Mouse (Mus musculus) NIH3T3 (cell line): ENCODE data around the gene Rassf5.
A peak's percentile ranks its signal among the peaks of the same experiment; 100 is the strongest.
"Not testable (repeated sequence)": the region's sequence is repeated elsewhere in the genome, so short reads cannot be mapped to it uniquely, and the experiment has no call there.

ENCODE experiments used
- DNase-seq: peaks from one replicate; pipeline ENCODE4 v3.0.0-alpha.2; 2012; ENCODE audit warnings: low read depth

Gene Rassf5

DNA sequence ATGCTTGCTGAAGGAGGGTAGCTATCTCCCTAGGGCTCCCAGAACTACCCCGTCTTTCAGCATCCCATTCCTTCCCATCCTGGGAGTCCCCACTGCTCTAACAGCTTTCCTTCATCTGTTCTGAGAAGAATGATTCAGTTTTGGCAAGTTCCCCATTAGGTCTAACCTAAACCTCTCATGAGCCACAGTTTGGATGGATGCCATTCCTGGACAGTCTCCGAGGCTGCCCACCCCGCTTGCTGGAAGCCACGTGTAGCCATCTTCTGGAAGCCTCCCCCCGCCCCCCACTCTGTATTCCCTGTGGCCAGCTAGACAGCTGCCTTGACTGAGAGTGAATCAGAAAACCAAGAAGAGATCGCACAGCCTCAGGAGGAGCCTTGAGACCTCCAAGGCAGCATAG is 12.2 kb upstream of the Rassf5 start:
- peak; percentile 86 for DNase-seq

DNA sequence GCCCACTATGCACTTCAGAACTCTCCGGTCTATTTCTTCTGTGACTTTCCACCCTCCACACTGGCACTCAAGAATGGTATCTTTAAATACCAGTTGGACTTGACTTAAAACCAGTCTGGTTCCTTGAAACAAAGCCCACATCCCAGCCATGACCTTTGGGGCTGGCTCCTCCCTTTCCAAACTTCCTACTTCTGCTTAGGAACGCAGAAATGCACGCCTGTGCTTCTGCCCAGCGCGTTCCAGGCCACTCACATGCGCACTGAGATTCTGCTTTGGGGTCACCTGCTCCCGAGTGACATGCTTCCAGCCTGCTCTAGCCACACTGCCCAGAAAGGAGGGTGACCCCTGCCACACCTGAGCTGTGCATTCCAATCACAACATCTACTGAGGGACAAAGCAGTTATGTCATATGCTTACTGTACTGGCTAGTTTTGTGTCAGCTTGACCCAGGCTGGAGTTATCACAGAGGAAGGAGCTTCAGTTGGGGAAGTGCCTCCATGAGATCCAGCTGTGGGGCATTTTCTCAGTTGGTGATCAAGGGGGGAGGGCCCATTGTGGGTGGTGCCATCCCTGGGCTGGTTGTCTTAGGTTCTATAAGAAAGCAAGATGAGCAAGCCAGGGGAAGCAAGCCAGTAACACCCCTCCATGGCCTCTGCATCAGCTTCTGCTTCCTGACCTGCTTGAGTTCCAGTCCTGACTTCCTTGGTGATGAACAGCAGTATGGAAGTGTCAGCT is 7.6 kb upstream of the Rassf5 start:
- DNase-seq: not testable (repeated sequence)

DNA sequence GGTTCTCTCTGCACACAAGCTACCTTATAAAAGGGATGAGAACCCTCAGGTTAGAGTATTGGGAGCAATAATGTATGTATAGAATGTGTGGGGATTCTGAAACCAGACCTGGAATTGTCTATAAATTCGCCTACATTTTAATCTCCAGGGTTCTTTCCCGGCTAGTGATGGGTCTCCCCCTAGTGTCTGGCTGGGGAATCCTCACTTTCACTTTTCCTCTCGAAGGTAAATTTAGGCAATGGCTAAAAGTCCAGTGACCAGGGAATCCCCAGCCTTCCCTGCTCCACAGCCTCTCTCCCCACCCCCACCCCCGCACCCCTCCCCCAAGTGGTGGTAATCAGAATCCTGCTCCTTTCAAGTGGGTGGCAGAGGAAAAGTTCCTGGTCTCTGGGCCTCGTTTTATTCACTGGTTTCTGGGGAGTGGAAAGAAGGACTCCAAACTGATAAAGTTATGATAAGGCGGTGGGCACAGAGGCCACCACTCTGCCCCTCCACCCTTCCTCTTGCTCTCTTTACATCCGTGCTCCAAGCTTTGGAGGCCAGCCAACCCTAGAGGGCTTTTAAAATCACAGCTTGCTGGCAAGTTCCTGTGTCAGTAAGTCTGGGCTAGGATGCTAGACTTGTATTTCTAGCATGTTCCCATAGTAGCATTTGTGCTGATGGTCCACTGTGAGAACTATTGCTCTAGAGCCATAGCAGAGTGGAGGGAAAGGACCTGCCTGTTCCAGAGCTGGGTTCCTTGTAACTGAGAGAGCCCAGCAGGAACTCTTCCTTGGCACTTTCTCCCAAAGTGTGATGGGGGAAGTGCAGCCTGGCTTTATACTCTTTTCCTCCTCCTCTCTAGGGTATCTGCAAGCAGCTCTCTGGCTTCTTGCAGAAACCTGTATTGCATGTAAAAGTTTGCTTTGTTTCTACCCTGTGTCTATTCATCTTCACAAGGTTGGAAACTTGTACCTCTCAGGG is 1.7 kb upstream of the Rassf5 start:
- peak; percentile 85 for DNase-seq

DNA sequence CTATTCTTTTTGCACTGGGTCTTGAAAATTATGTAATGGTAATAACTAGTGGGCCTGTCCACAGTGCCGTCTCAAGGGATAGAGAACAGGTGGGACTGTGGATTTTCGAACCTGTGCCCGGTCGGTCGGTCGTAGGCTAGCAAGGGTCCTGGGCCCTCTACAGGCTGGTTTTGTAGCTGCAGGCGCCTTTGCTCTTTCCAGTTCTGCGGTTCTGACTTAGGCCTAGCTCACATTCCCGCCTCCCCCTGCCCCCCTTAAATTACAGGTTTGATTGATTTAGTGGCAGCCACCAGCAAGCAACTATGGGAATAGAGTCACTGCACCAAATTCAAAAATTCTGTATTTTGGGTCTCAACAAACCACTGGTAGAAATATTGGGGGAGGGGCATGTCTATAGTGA is 868 bp upstream of the Rassf5 start:
- DNase-seq: peak; percentile 80

DNA sequence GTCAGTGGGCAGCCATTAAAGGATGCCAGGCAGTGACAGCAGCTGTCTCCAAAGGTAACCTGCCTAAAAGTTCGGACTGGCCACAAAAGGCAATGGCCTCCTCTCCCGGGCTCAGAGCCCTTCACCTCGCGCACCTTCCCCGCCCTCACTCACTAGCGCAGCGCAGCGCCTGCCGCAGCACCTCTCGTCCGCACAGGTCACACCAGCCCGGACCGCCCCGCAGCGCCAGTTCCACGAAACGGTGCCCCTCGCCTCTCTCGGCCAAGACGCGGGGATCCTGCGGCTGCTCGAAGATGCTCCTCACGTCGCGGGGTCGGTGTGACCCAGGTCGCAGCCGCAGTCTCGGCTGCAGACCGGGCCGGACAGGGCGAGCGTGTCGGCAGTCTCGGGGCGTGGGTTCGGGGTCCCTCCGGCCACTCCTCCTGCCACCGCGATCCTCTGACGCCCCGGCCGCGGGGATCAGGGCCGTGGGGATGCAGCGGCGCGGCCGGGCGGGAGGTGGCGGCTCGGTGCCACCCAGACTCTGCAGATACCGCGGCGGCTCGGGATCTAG is 446 bp downstream of the Rassf5 start:
- DNase-seq: no peak

DNA sequence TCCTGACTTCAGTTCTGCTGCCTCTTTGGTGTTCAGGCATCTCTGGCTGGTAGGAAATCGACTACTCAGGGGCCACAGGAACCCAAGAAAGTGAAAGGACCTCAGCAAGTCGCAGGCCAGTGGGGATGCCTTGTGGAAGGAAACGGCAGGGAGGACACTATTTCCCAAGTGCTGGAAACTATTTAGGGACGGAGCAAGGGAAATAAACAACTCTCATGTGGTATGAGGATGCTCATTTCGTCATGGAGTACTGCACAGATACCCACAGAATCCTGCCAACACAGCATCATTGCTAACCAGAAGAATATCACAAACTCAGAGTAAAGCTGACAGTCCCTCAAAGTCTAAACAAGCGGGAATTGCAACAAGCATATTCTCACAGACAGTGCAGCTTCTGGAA is 2.1 kb downstream of the Rassf5 start:
- no peak for DNase-seq

DNA sequence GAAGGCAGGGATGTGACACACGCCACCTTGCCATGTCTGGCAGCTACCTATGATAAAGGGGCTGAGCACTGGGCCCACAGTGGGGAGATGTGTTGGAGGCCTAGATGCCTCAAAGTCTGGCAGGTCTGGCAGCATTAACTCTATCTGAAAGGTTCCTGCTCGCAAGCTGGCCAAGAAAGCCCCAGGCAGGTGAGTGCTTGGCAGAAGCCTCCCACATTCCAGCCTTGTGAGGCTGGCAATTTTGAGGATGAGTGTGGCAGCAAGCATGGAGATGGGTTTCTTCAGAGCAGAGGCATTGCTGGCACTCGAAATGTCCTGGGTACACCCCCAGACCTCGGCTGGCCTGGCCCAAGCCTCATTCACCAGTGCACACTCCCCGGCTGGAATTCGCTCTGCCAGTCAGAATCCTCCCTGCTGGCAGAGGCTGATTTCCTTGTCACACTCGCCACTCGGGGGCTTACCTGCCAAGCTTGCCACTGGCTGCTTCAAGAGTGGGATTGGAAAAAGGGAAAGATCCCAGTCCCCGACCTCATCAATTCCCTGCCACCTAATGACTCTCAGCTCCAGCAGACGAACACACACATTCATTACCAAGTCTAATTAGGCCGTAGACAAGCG is 5.4 kb downstream of the Rassf5 start:
- no peak for DNase-seq

DNA sequence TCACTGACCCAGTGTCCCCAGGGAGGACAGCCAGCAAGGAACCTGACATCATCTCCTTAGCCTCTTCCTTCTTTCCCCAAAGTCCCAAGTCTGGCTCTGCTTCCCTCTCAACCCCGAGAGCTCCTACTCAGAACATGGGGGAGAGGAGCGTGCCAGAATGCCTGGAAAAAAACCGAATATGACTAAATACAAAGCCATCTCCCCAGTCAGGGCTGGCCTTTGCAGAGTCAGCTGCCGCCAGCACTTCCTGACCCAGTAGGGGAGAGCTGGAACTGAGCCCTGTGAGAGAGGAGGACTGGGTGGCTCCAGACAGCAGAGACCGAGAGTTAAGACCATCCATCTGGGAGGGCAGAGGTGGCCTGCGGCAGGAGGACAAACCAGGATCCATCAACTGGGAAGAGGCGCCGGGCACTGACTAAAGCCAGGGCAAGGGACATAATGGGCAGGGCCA is 6.1 kb downstream of the Rassf5 start:
- peak; percentile 94 for DNase-seq

DNA sequence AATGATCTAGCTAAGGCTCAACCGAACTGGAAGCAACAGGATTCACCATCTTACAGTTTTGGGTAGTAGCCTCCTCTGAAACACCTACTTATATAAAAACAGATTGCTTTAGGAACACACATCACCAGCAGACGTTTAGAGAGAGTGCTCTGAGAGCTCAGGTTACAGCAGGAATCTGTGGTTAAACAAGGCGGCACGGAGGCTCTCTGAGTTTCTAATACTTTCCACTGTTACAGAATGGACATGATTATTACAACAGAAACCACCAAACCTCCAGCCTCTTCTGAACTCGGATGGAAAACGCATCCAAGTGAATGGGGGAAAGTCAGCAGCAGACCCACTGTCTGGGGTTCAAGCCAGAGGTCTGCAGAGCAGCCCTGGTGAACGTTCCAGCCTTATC is 9.0 kb downstream of the Rassf5 start:
- DNase-seq: peak; percentile 66

DNA sequence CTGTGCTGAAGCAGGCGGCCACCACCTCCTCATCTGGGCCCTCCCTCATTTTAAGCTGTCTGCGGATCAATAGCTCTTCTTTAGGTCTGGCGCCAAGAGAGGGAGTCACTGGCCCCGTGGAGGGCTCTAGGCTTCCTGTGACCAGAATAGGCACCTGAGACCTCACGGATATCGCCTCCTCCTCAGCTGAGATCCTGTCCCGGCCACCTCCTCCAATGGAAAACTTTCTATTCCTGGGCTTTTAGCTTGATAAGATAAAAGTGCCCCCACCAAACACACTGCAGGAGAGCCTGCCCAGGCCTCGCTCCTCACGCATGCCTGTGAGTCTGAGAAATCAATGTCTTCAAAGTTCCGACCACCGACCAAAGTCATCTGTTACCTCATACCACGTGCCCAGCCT is 11.5 kb downstream of the Rassf5 start:
- no peak for DNase-seq

DNA sequence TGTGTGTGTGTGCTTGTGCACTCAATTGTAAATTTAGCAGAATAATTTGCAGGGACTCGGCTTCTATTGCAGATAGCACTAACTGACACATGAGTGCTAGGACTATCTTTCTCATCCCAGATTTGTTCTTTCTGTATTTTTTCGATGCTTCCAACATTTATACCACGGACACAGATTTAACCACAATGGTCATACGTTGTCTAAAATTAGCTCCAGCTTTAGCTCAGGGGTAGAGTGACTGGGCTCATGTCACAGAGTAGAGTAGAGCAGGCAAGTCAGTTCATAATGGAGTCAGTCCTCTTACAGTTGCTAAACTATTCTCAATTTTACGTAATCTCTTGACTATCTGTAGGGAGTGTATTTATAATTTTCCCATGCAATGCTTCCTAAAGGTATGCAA is 16.4 kb downstream of the Rassf5 start:
- no peak for DNase-seq

DNA sequence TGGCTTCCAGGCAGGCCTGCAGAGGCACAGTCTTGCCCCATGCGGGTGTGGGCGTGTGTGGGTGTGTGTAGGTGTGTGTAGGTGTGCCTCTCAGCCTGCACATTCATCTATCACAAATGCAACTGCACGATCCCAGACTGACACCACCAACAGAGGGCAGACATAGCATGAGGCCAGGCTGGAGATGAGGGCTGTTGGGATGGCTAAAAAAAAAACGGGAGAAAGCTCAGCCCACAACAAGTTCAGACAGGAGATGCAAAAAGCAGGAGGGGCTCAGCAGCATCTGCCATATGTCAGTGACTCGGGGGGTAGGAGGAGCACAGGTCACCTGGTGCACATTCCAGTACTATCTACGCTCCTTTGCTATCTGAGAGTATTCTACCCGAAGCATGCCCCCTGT is 16.8 kb downstream of the Rassf5 start:
- DNase-seq: peak; percentile 63

DNA sequence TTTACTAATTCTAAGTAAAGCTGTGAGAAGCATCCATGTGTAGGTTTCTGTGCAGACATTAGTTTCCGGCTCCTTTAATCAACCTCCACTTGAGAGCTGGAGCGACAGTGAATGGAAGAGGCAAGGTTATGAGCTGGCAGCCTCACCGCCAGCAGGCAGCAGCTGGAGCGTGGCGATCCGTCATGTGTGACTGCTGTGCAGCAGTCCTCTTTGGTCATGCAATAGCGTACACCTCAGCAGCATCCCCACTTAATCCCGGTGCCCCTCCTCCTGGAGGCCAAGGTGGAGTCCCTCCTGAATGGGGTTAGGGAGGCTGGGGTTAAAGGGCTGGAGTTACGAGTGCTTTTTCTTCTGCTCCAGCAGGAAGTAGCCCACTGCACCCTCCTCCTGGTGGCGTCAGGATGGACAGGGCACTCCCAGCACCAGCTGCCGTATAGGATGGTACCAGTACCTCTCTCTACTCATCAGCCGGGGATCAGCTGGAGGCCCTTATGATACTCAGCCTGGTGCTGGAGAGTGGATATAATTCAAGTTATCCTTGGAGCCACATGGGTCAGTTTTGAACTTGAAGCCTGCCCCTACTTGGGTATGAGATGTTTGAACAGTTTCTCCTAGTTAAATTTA is 20.1 kb downstream of the Rassf5 start:
- no peak for DNase-seq

DNA sequence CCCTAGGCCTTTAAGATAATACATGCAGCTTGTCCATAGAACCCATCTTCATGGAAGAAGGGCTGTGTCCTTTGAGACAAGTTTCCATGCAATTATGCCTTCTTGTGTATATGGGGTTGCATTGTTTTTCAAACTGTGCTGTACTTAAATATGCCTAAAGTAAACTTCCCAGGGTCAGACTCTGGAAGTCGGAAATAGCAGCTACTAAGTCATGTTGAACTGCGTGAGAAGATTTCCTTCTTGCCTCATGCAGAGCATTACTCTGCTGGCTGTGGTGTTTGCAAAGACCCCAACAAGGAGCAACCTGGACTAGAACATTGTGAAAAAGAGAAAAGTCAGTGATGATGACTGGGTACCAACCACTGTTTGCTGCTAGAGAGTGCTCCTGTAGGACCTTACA is 21.7 kb downstream of the Rassf5 start:
- DNase-seq: no peak

DNA sequence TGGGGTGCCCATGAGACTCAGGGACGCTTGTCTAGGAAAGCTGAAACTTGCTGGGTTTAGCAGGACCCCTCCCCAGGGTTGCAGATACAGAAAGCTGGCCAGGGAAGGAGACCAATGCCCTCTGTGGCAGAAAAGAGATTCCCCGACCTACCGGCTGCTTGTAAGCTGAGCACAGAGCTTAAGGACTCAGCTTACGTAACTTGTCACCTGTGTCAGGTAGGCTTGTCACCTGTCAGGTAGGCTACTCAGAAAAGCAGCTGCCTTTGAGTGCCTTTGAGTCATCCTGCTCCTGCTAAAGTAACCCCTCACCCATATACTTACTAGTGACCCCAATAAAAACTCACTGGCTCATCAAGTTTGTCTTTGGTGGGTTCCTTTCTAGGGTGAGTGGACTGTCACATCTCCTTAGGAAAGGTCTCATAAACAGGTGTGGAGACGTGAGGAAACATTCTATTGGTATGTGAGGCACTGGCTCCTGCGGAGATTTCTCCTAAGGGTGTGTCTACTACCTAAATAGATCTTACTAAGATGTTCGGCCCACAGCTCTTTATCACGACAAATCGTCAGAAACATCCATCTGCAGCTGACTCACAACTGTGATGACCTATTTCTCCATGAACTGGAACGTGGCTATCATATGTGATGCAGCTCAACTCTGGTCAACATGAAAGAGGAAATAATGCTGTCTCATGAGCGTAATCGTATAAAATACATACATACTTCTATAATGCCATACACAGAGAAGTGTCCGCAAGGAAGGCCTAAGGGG is 23.1 kb downstream of the Rassf5 start:
- no peak for DNase-seq

DNA sequence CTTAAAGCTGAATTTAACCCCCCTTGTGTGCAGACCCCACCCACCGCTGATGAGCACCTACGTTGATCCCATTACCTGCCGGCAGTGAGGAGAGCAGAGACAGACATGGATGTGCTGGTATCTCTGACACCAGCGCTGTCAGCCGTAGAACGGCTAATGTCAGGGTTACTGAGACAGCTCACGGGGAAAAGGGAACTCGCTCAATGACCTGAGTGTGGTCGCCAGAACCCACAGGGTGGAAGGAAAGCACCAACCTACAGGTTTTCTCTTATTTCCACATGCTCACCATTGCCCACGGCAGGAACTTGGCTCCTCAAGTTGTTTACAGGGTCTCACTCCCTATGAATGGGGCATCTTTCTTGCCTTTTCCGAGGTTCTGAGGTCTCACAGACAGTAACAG is 26.1 kb downstream of the Rassf5 start:
- no peak for DNase-seq

DNA sequence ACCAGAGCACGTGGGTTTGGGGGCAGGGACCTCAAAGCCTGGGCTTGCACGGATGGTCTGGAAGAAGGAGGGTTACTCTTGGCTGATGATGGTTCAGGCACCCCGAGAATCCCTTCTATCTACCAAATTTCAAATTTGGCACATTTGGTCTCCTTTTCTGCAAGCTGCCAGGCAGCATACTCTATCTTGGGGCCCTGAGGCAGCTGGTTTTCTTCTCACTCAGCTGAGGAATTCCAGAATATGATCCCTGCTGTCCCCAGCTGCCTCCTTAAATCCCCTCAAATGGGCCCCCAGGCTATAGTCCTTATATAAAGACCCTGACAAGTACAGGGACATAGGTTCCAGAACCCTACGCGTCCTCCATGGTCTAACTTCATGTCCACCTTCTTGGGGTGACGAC is 31.7 kb downstream of the Rassf5 start:
- no peak for DNase-seq

DNA sequence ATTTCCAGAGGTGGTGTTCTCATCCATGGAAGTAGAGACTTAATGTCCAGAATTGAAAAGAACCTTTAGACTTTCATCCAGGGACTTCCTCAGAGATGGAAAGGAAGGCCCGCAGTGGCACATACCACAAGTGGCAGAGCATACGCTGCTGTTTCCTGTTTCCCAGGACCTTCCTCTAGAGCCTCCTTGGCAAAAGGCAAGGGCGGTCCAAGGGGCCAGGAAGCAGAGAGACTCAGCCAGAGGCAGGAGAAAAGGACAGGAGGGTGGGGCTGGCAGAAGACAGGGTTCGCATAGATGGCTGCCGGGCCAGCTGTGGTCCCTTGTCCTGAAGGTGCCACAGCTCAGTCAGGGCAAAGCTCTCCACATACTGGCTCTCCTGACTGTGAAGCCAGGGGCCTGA is 32.1 kb downstream of the Rassf5 start:
- no peak for DNase-seq

DNA sequence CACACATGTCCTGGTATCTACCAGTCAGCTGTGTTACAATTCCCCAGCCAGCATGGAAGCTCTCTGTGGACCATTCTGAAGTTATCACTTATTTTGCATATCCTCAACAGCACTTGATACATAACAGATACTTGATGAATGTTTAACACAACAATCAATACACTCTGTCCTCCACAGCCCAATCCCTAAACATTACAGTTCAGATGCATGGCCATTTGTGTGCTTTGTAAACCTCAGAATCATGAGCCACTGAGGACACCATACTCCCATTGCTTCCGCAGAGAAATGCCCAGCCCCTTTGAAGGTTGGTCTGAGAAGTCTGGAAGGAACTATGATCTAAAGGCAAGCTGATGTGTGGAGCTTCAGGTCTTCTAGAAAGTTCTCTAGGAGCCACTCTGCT is 33.4 kb downstream of the Rassf5 start:
- no peak for DNase-seq

DNA sequence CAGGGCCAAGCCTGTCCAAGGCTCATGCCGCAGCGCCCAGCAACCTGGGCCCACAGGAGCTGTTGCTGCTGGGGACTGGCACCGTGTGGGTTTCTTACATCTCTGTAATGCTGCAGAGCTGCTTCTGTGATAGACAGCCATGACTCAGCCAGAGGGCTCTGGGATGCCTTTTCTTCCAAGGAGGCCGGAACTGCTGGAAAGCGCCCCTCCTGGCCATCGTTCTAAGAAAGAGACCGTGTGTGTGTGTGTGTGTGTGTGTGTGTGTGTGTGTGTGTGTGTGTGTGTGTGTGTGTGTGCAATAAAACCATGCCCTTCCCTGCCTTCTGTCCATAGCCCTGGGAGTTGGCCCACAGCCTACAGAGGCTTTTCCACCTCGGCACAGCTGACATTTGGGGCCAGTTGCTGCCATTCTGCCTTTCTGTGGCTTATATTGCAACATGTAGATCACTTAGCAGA is 35.1 kb downstream of the Rassf5 start:
- peak; percentile 77 for DNase-seq

DNA sequence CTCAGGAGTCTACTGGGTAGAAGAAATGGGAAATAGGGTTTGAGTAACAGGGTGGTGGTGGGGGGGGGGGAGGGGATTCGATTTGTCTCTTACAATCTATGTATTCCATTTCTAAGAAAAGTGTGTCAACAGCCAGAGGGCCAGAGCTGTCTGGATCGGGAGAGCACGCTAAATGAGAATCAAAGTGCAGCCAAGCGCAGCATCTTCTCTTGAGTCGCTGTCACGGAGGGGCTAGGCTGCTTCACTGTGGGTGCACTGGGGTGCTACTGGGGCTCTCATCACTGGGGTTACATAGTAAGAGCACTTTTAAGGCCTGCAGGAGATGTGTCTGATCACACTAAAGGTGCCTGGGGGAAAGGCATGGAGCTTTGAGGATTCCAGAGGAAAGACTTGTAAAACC is 36.3 kb downstream of the Rassf5 start:
- no peak for DNase-seq
